Comparison of ENCODE assay signal across 24 mouse cellular contexts in the genomic region with DNA sequence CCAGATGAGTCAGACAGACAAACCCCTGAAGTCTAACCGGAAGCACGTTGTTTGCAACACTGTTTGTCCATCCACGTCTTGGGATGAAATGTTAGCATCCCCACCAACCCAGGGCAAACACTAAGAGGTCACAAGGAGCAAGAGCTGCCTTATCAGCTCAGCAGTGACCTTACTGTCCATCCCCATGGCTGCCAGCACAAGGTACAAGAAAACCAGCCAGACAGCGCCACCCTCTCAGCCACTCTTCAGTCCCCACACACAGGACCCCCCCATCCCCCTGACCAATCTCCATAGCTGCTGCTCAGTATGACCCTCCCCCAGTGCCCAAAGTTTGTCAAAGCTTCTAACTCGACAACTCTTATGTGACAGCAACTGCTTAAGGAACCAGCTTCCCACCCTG. TPM values are rescaled to one million over a fixed set of nuclear protein-coding genes. Genes with fewer than 3 reads are reported as not detected.
"Had no signal": no experiment of that assay in that cellular context is flagged by ENCODE, and none has a peak within 500 bp of the region (broad histone marks: within the 10 kb centered on the region; RNA-seq: fewer than 3 reads in every experiment).

No protein-coding gene starts in this region.

- H3K4me1 ChIP-seq: lung, embryonic 15.5 days had no signal

- ATAC-seq: lung, postnatal 0 days; midbrain, embryonic 16.5 days had no signal

- H3K4me3 ChIP-seq: lung, embryonic 15.5 days; midbrain, embryonic 10.5 days; midbrain, embryonic 12.5 days; myocyte; neural tube, embryonic 13.5 days; neural tube, embryonic 15.5 days had no signal

- H3K27me3 ChIP-seq: lung, embryonic 15.5 days; midbrain, embryonic 12.5 days had no signal

- H3K27ac ChIP-seq: lung, embryonic 15.5 days; macrophage; midbrain, embryonic 10.5 days; midbrain, embryonic 12.5 days; neural tube, embryonic 13.5 days; neural tube, embryonic 15.5 days had no signal

- DNase-seq: lung, adult 2 months; lung, postnatal 14 days; lung, postnatal 36 days; midbrain, embryonic 14.5 days; retina, postnatal 1 day; right cerebral cortex, adult 18-20 months; right cerebral cortex, postnatal 25 days; right cerebral cortex, postnatal 4 days; spleen, adult 18-20 months; thymus, adult 18-20 months; thymus, postnatal 14 days; thymus, postnatal 36 days had no signal

- H3K9me3 ChIP-seq: lung, embryonic 15.5 days; midbrain, embryonic 10.5 days; midbrain, embryonic 12.5 days; neural tube, embryonic 13.5 days; neural tube, embryonic 15.5 days had no signal

- H3K9ac ChIP-seq: lung, embryonic 15.5 days; midbrain, embryonic 12.5 days; neural tube, embryonic 13.5 days; neural tube, embryonic 15.5 days had no signal

- H3K4me2 ChIP-seq: lung, embryonic 15.5 days; midbrain, embryonic 12.5 days; neural tube, embryonic 13.5 days; neural tube, embryonic 15.5 days had no signal

RNA-seq across cellular contexts. Expression of a gene that starts 34.6 kb away (rescaled TPM):
- total RNA-seq: megakaryocyte, adult 5-6 weeks; megakaryocyte-erythroid progenitor cell, adult 5-6 weeks had no signal
- polyA plus RNA-seq: macrophage, myocyte had no signal

RNA-seq across cellular contexts. Expression of a gene that starts 41.3 kb away (rescaled TPM):
- total RNA-seq: megakaryocyte, adult 5-6 weeks; megakaryocyte-erythroid progenitor cell, adult 5-6 weeks had no signal
- polyA plus RNA-seq: lung, embryonic 15.5 days; lung, postnatal 0 days; macrophage; neural tube, embryonic 11.5 days; neural tube, embryonic 13.5 days had no signal
